In the genomic region with DNA sequence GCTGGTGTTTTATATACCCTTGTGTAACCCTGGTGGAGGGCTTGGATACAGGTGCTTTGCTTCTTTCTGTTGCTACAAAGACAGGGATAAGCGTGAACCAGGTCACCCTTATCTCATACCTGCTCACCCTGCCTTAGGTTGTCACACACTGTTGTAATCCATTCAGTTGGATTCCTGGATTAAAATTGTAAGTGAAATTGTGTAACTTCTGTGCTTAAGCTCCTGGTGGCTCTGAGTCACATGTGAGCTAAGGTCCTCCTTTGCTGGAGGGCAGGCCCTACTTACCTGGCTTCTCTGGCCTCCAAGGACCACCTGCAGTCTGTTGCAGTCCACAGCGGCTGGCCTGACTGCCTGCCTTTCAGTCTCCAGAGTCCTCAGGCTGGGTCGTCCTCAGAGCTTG, we compare ENCODE assay signal across 20 mouse cellular contexts.
DNase-seq lines count a peak whose midpoint lies in the region; ATAC-seq and TF ChIP-seq lines count a peak whose summit lies in the region.
"Had no signal": no experiment of that assay in that cellular context is flagged by ENCODE, and none has a peak within 500 bp of the region (broad histone marks: within the 10 kb centered on the region; RNA-seq: fewer than 3 reads in every experiment).

No protein-coding gene starts in this region.

- H3K4me2 ChIP-seq in hindbrain, postnatal 0 days (ENCODE audit: low read depth, low read length): no peak overlapping the region
- H3K4me2 ChIP-seq in lung, embryonic 15.5 days: no peak overlapping the region
- no peak overlapping the region for H3K4me2 ChIP-seq in stomach, postnatal 0 days (replicated peaks; ENCODE audit: low read depth)
- H3K4me2 ChIP-seq: forebrain, embryonic 15.5 days; heart, embryonic 12.5 days; hindbrain, embryonic 13.5 days had no signal

- no peaks in the 10 kb centered on the region for H3K36me3 ChIP-seq in hindbrain, embryonic 10.5 days
- no peaks in the 10 kb centered on the region for H3K36me3 ChIP-seq in hindbrain, postnatal 0 days (ENCODE audit: insufficient read depth, low read length)
- no peaks in the 10 kb centered on the region for H3K36me3 ChIP-seq in lung, embryonic 15.5 days
- no peaks in the 10 kb centered on the region for H3K36me3 ChIP-seq in stomach, postnatal 0 days (ENCODE audit: control insufficient read depth, insufficient read depth, low read length)
- H3K36me3 ChIP-seq: forebrain, embryonic 15.5 days; heart, embryonic 12.5 days; hindbrain, embryonic 13.5 days had no signal

- no peak overlapping the region for H3K4me3 ChIP-seq in hindbrain, embryonic 10.5 days
- H3K4me3 ChIP-seq in hindbrain, postnatal 0 days (ENCODE audit: low read length): no peak overlapping the region
- H3K4me3 ChIP-seq in lung, embryonic 15.5 days: no peak overlapping the region
- no peak overlapping the region for H3K4me3 ChIP-seq in stomach, postnatal 0 days (ENCODE audit: low read depth, low read length)
- H3K4me3 ChIP-seq: forebrain, embryonic 15.5 days; heart, embryonic 12.5 days; hindbrain, embryonic 13.5 days had no signal

- no peak for TF ChIP-seq CTCF in hindbrain, postnatal 0 days (IDR thresholded peaks at IDR 0.05; ENCODE audit: low read depth)
- no peak for TF ChIP-seq CTCF in stomach, postnatal 0 days (IDR thresholded peaks at IDR 0.05; ENCODE audit: low read depth)

- H3K27me3 ChIP-seq in hindbrain, embryonic 10.5 days (ENCODE audit: insufficient read depth, poor library complexity, severe bottlenecking): 0 out of 2 replicates have a peak, but pooled peaks cover 5% of the 10 kb centered on the region
- no peaks in the 10 kb centered on the region for H3K27me3 ChIP-seq in hindbrain, postnatal 0 days (ENCODE audit: insufficient read depth, low read length)
- no peaks in the 10 kb centered on the region for H3K27me3 ChIP-seq in lung, embryonic 15.5 days
- no peaks in the 10 kb centered on the region for H3K27me3 ChIP-seq in stomach, postnatal 0 days (ENCODE audit: control insufficient read depth, insufficient read depth, low read length)
- H3K27me3 ChIP-seq: forebrain, embryonic 15.5 days; heart, embryonic 12.5 days had no signal

- no peak for TF ChIP-seq EP300 in stomach, postnatal 0 days (optimal IDR thresholded peaks at IDR 0.05)

- no peak overlapping the region for H3K9ac ChIP-seq in hindbrain, postnatal 0 days (replicated peaks; ENCODE audit: low read length)
- no peak overlapping the region for H3K9ac ChIP-seq in lung, embryonic 15.5 days
- no peak overlapping the region for H3K9ac ChIP-seq in stomach, postnatal 0 days (ENCODE audit: low read length)
- H3K9ac ChIP-seq: forebrain, embryonic 15.5 days; heart, embryonic 12.5 days; hindbrain, embryonic 13.5 days had no signal

- H3K27ac ChIP-seq in hindbrain, embryonic 10.5 days: peak overlapping the region; percentile 53; the same call in 1 of the 2 replicates
- no peak overlapping the region for H3K27ac ChIP-seq in hindbrain, postnatal 0 days
- peak overlapping the region; percentile 37 for H3K27ac ChIP-seq in lung, embryonic 15.5 days
- H3K27ac ChIP-seq in stomach, postnatal 0 days (replicated peaks): 0 out of 2 replicates have a peak overlapping the region, but pooled peaks have one; percentile 40

- no peak for ATAC-seq in hindbrain, postnatal 0 days
- no peak for ATAC-seq in lung, embryonic 15.5 days (ENCODE audit: borderline replicate concordance, extremely low read depth, low FRiP score, low TSS enrichment)
- 0 out of 2 replicates have a peak, but pooled peaks have one; percentile 12 for ATAC-seq in stomach, postnatal 0 days (ENCODE audit: low FRiP score, low TSS enrichment)
- ATAC-seq in megakaryocyte-erythroid progenitor cell, adult 5-6 weeks (replicated peaks; ENCODE audit: low FRiP score, low TSS enrichment, poor library complexity, severe bottlenecking): no peak
- ATAC-seq: forebrain, embryonic 15.5 days had no signal

- peaks cover 47% of the 10 kb centered on the region for H3K4me1 ChIP-seq in hindbrain, embryonic 10.5 days (replicated peaks)
- H3K4me1 ChIP-seq in hindbrain, postnatal 0 days (ENCODE audit: insufficient read depth, low read length): peaks cover 10% of the 10 kb centered on the region
- H3K4me1 ChIP-seq in lung, embryonic 15.5 days: peaks cover 46% of the 10 kb centered on the region
- H3K4me1 ChIP-seq in stomach, postnatal 0 days (replicated peaks; ENCODE audit: control insufficient read depth, insufficient read depth): 0 out of 2 replicates have a peak, but pooled peaks cover 3% of the 10 kb centered on the region

- DNase-seq in hindbrain, embryonic 10.5 days (ENCODE audit: low spot score): no peak
- no peak for DNase-seq in hindbrain, postnatal 0 days (ENCODE audit: low spot score)
- no peak for DNase-seq in lung, postnatal 14 days
- DNase-seq in fat pad, adult 2 months (ENCODE audit: extremely low read depth, low read depth, low spot score): peak; percentile 65
- DNase-seq in stomach, postnatal 0 days (ENCODE audit: low spot score): no peak
- DNase-seq: adrenal gland, postnatal 36 days; cerebellum, adult 11-12 months; cerebellum, postnatal 14 days; heart, postnatal 14 days; kidney, adult 9 months; kidney, postnatal 25 days; layer of hippocampus, adult 9-11 months; lung, postnatal 36 days; right cerebral cortex, postnatal 4 days; thymus, postnatal 25 days had no signal

- 86% methylated on average over 3 of the region's 3 CpGs for WGBS in hindbrain, embryonic 10.5 days
- WGBS in hindbrain, postnatal 0 days: 84% methylated on average over 3 of the region's 3 CpGs
- 69% methylated on average over 3 of the region's 3 CpGs for WGBS in lung, embryonic 15.5 days
- 66% methylated on average over 3 of the region's 3 CpGs for WGBS in stomach, postnatal 0 days

- H3K9me3 ChIP-seq in hindbrain, embryonic 10.5 days: no peaks in the 10 kb centered on the region
- H3K9me3 ChIP-seq in hindbrain, postnatal 0 days (ENCODE audit: low read length): no peaks in the 10 kb centered on the region
- H3K9me3 ChIP-seq in lung, embryonic 15.5 days: no peaks in the 10 kb centered on the region
- no peaks in the 10 kb centered on the region for H3K9me3 ChIP-seq in stomach, postnatal 0 days (ENCODE audit: control insufficient read depth, low read length)
- H3K9me3 ChIP-seq: forebrain, embryonic 15.5 days; heart, embryonic 12.5 days; hindbrain, embryonic 13.5 days had no signal
